Mouse (Mus musculus) layer of hippocampus, adult 9-10 months (tissue): ENCODE measurements at regions not wholly inside any gene's neighbourhood (a gene's known extent, or its start where the extent isn't known, plus 50 kb on each side); places are given as distances from the start of the nearest gene placed in this dataset.

Experiments used
- DNase-seq: peaks from one replicate; pipeline ENCODE4 v3.0.0; 2022; ENCODE audit warnings: low spot score

DNA sequence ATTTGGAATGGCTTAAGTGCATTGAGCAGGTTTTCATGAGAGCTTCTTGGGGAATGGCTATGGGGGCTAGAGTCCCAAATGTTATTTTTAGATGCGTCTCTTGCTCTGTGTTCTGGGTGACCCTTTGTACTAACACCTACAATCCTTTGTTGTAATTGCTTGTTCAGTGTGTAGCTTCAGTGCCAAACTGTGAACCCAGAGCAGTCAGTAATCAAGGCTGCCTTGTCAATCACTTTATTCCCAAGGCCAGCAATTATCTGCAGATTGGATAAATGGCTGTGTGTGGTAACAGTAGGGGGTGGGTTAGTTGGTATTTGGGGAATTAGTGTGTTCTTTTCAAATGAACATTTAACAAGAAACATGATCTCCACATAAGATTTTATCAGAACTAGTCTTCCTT lies 390.4 kb downstream of the Poteg start:
- no peak for DNase-seq

DNA sequence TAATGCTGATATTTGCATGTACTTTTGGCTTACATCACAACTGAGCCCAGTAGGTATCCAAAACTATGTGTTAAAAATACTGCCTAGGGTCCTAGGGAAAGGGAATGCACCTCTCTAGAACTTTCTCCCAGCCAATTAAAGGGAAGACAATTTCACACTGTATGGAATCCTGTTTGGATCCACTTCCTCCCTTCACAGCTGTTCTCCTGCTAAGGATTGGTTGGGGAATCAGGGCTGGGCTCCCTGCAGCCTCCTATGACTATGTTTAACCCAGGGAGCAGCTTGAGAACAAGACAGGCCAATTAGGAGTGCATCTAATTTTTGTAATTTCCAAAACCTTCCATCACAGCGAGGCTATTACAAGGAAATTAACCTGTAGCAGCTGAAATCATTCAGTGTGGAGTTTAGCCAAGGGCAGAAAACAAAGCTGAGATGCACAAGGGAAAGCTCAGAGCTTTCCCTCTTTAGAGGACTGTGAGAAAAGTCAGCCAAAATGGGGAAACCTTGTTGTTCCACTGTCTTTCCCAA lies 419.1 kb downstream of the Poteg start:
- DNase-seq = no peak

DNA sequence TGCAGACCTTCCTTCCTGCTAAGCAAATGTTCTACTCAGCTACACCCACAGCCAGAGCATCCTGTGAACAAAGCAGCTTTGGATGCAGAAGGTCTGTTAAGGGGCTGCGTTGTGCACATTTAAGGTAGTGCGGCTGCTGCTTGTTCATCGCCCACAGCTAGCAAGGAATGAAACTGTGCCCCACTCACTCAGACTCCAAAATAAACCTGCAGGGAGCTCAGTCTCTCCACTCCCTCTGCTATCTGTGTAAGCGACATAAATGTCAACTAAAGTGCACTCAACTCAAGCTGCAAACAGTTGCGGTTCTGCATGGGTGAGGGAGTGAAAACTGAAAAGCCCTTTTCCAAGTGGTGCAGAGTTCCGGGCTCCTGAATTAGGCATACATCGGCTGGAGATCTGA lies 421.1 kb downstream of the Poteg start:
- DNase-seq = peak; percentile 18

DNA sequence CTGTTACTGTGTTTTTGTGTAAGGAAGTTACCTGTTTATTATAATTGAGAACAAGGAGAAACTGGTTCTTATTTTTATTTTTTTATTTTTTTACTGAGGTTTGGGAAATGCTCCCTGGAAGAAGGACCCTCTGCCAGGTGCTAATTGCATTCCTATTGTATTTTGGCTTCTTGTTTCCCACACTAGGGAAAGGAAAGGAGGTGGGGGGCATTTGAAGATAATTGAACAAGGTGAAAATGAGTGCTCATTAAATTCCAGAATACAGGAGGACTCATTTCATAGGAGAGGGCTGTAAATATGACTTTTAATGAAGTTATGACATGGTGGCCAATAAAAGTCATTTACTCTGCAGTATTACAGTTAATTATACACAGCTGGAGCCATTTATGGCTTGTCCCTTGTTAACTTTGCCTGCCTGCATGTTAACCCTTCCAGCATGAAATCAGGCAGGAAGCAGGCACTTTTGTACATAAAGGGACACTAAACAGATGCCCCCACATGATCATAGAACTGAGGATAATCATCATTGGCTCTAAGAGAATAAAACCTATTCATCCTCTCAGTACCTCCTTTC lies 430.3 kb downstream of the Poteg start:
- no peak for DNase-seq

DNA sequence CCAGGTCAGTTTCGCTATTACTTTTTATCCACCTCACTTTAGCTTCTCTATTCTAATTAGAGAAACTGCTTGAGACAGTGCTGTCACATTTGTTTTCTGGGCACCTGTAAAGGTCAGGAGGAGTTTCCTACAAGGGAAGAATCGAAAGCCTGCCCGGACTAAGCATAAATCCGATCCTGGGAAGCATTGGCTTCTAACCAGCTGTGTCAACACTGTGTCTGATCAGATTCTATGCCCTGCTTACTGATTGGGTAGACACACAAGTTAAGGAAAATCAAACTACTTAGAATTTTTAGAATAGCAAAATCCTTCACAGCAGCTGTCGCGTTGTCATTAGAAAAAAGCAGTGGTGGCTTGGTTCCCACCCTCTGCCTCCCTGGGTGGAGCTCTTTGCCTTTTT lies 441.8 kb downstream of the Poteg start:
- DNase-seq = no peak

DNA sequence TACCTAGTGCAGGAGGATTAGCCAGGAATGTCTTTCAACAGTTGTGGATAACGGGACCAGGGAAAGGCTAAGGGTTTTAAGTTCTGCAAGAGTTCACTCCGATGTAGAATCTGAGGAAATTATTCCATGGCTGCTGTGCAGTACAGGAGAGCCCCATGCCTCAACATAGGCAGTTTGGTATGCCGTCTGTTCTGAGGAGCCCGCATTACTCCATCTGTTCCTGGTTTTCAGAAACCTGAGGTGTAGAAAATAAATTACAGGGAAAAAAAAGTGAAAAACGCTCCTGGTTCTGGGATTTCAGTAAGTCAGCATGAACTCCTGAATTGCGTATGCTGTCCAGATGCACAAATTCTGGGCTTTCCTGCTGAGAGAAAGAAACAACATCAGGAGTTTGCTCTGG lies 446.9 kb downstream of the Poteg start:
- DNase-seq = peak; percentile 2

DNA sequence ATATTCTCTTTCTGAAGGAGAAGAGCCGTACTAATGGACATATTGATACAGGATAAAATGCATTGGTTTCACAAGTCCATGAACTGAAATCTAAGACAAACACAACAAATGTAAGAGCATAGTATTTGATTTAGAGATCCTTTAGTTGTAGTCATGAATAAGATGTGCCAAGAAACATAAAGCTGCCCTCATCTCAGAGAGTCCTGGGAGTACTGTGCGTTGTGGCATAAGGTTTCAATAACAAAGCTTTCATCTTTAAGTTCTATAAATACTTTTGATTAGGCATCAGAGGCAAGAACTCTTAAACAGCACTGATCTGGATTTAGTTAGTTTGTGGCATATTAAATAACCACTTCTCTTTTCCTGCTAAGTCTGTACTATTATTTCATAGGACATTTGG lies 452.6 kb downstream of the Poteg start:
- DNase-seq = no peak

DNA sequence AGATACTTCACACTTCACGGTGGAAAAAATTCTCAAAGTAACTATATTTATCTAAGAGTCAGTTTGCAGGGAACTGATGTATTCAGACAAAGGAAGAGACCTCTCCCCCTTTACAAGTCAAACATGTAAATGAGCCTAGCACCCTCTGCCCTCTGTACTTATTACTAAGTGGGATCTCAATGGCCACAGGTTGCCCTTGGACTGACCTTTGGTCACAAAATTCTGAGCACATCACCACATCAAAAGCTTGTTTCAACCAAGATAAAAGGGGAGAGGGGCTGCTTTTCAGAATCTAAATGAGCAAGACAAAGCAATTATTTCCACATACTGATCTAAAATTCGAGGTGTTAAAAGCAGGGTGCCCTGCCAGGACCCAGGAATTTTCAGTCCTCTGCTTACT lies 456.3 kb downstream of the Poteg start:
- no peak for DNase-seq

DNA sequence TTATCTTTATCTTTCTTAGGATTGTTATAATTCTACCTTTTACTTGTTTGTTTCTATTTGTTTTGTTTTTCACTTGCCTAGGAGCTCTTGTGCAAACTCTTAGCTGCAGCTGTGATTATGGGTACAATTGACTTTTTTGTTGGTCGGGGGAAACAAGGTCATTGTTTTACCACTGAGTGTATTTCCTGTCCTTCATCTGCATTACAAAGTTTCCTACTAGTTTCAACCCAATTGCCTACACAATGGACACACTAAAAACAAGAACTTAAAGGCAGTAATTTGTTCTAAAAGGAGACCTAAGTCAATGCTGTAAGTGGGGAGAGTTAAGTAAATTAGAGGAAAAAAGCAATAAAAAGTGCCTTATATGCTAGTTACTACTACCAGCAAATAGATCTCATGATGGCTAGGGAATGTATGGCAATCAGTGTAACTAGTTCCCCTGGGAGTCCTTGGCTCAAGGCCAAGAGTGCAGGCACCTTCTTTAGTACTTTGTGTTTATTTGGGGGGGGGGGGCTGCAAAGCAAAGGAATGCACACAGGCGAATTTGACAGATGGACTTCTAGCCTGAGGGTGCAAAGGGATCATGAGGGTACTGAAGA lies 462.0 kb downstream of the Poteg start:
- no peak for DNase-seq

DNA sequence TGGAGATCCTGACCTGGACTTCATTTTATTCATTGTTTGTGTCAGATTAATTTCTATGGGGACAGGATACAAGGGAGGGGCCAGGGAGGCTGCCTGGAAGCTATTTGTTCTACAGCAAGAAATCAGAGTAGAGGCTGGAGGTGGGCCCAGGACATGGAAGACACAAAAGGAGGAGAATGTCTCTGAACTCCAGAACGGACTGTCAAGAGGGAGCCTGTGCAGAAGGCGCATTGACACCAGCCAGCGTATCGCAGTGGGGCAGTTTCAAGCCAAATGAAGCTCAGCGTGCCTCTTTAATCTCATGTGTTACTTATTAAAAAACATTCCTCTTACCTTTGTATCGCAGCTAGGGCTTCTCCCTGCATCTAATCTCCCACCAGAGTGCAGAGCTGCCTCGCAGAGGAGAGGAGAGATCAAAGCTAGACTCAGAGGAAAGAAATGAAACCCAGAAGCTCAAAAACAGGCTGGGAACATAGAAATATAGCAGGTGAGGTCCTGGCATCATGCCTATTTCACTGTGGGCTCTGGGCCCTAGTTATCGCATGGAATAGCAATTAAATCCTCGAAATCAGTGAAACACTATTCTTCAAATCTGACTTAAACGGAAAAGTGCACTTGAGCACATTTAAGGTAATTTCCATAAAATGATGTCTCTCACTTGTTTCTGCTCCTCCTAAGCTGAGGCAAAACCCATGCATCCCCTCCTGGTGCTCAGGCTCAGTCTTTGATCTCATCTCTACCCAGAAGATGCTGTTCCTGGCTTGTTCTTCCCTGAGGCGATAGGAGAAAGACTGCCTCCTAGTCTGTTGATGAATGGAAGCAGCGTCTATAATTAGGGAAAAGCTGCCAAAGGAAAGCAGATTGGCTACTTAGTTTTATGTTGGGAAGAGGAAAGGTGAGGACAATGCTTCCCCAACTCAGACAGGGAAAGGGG lies 491.4 kb downstream of the Poteg start:
- no peak for DNase-seq

DNA sequence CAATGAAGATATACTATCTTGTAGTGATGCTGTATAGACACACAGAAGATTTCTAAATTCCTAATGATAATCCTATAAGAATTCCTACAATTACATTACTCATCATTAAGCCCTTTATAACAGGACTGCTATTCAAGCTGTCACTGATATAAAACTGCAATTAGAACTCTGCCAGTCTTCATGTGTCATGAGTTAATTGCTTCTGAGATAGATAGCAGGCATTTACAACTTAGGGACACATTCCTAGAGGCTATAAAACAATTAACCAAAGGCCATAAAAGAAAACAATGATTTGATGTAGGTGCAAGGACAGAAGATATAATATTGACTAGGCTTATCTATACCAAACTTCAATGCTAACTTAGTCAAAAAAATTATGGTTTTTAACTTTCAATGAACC lies 507.5 kb downstream of the Poteg start:
- no peak for DNase-seq

DNA sequence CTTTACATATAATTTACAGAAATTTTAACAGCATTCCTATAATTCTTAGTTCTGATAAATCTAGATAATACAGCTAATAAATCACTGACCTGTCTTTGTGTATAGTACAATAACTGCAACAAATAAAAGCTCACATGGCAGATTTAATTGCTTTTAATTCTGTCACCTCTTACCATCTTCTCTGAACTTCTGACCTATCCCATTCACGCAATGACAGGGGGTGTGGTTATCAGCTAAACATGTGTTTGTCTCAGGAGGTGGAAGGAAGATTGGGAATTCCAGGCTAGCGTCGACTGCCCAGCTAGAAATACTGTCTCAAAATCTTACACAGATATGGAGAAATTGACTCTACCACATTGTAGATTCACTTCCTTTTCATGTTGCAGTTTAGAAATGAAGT lies 533.5 kb downstream of the Poteg start:
- DNase-seq = no peak

DNA sequence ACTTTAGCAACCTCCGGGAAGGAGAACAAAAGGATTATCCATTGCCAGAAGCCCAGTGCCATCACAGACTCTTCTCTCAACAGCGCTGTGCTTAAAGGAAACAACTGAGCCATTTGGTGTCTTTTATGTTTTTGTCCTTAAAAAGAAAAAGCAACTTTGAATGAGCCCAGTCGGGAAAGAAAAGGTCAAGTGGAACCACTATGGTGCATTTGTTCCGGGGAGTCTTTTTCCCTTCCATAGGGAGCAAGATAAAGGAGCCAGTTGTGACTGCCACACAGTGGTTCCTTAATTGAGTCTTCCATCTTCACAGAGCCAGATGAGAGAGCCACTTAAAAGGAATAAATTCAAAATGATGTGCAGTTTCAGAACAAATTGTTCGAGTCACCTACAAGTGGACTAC lies 534.3 kb downstream of the Poteg start:
- no peak for DNase-seq

DNA sequence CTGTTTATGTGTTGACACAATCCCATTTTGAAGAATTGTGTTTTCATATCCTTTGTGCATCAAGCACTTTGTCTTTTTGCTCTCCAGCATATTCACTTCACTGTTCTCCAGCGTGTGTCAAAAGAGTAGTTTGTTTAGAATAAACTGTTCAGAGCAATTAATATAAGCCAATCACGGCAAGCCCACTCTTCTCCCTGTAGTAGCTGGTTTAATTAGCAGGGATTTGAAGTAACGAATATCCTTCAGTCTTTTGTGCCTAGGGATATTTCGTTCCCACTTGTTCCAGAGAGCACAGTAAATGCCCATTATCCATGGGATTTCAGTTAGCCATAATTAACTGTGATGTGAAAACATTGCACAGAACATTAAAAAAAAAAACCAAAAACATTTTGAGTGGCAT lies 565.4 kb downstream of the Poteg start:
- DNase-seq = no peak
